Mouse (Mus musculus) 3134 (cell line): ENCODE measurements at regions not wholly inside any gene's neighbourhood (a gene's known extent, or its start where the extent isn't known, plus 50 kb on each side); places are given as distances from the start of the nearest gene placed in this dataset.
A peak's percentile ranks its signal among the peaks of the same experiment; 100 is the strongest.
"Not testable (repeated sequence)": the region's sequence is repeated elsewhere in the genome, so short reads cannot be mapped to it uniquely, and the experiment has no call there.

ENCODE experiments used
- DNase-seq: peaks from one replicate; pipeline ENCODE4 v3.0.0-alpha.2; 2011; ENCODE audit warnings: low spot score; ENCODE audit not compliant: insufficient read length; ENCODE audit errors: extremely low read depth

DNA sequence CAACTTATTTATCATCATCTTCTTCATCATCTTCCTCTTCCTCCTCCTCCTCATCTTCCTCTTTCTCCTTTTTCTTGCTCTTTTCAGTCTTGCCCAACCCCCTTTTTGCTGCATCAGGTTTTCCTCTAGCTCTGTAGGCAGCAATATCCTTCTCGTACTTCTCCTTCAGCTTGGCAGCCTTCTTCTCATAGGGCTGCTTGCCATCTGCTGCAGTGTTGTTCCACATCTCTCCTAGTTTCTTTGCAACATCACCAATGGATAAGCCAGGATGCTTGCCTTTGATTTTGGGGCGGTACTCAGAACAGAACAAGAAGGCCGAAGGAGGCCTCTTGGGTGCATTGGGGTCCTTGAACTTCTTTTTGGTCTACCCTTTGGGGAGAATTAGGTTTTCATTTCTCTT is 98.7 kb upstream of the Lin7c start:
- DNase-seq, result not testable (repeated sequence)

DNA sequence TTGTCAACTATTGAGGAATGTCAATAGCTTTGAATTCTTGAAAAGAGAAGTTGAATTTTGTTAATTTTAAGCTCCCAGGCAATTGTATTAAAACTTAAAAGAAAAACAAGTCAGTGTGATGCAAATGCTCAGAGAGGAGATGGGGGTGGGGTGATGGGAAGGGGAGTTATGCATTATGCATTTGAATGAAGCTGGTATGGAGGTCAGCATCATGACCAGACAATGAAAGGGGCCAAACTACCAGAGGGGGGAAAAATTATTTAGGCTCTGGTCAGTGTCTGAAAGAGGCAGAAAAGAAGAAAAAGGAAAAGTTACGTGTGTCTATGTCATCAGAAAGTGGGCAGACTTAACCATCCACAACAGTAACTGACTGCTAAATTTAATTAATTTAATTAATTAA is 73.7 kb upstream of the Lin7c start:
- DNase-seq, result no peak

DNA sequence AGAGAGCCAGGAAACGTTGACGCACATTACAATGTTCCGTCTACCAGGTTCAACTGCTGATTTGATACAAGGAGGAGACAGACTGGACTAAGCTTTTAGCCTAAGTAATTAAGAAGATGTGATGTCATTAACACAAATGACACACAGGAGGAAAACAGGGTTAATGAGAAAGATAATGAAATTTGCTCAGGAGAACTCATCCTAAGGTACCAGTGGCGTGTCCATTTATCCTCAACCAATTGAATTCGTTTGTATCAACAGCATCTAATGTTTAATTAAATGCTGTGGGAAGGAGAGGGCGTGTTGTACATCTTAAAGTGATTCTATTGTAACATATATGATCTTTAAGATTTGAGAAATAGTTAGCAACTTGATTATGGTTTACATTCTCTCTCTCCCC is 70.3 kb upstream of the Lin7c start:
- DNase-seq, result no peak

DNA sequence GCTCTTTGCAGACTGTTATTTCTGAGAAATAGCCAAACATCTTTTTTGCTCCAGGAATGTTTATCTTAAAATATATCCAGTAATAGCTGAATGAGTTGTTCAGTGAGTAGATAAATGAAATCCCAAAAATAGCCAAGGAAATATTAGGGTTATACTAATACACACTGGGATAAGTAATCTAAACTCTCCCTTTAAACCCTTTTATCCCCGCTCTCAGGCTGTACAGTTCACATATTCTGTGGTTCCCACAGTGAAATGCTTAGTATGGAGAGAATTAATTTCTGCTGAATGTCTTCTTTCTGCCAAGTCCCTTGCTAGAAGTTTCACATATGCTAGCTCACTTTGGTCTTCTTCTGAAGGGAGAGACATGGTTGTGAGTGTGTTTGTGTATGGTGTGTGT is 69.8 kb upstream of the Lin7c start:
- DNase-seq, result no peak

DNA sequence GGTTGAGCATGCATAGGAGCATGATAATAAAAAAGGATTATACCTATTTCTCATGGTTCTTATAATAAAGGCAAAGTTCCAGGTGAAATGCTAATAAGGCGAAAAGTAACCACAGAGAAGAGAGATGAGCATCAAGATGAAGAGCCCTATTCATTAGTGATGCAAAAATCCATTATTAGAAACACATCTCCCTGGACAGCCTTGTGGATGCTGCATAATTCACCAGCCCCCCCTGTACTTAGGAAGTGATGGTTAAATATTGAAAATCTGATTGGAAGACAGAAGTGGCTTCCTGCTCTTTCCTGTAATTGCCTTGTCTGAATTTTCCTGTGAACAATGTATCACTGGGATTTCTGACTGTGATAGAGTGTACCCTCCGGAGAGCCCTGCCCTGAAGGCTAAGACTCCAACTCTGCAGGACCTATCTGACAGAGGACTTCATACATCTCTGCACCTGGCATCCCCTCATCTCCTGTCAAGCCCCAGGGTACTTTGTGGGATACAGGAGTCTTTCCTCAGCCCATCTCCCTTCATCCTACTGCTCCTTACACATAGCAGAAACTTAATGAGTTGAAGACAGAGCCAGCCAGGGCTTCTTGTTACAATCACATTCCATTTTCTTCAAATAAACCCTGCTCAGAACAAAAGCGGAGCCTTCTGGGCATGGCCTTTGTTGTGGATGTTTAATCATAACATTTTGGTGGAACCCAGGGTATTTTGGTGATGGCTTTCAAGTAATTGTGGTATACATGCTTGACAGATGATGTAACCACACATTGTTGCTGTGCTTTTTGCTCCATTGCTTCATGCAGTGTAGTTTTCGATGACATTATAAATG is 67.4 kb upstream of the Lin7c start:
- no peak for DNase-seq

DNA sequence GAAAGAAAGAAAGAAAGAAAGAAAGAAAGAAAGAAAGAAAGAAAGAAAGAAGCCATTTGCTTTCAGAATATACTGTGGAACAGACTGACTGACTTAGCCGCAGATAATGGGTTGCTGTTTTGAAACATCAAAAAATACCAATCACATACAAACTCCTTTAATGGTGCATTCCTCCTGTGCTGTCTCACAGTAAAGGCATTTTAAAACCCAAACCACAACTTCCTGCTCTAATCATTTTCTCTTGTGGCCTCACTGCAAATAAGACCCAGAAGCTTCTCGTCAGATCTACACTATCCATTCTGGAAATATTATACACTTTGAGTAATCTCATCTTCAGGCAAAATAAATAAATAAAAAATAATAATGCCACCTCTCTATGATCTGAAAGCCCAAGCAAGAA is 50.4 kb upstream of the Lin7c start:
- peak; percentile 44 for DNase-seq
